Mouse (Mus musculus): ENCODE data around the gene Ctsd.
"Not testable (repeated sequence)": the region's sequence is repeated elsewhere in the genome, so short reads cannot be mapped to it uniquely, and the experiment has no call there.

The Ctsd gene

DNA sequence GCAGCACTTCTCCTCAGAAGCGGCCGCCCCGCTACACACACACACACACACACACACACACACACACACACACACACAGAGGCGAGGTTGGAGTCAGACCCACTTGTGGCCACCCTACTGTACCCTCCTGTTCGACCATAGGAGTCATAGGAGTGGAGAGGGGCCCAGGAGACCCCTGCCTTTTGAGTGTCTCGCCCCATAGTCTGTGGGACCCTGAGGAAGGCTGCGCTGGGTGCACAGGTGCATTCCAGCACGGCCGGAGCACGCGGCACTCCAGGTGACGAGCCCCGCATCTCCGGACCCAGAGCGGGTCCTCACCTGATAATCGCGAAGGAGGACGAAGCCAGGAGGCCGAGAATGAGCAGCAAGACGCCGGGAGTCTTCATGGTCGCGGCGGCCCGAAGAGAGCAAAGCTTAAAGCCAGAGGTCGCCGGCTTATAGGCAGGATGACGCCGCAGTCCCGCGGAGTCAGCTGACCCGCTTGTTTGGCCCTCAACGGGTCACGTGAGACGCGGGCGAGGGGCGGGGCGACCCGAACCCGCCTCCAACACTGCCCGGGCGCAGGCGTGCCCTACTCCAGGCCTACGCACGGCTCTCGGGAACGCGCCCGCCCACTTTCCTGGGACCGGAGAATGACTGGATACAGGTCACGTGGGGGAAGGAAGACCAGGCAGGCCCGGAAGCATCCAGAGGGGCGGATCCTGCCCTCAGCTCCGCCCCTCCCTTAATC lies at the start of gene Ctsd:
Gene Ctsd, minus strand, starts transcription at position 620 of the 730 bp plus-strand sequence.
- peak; percentile 78 for DNase-seq (ENCODE audit: extremely low spot score, low read depth, low spot score)

DNA sequence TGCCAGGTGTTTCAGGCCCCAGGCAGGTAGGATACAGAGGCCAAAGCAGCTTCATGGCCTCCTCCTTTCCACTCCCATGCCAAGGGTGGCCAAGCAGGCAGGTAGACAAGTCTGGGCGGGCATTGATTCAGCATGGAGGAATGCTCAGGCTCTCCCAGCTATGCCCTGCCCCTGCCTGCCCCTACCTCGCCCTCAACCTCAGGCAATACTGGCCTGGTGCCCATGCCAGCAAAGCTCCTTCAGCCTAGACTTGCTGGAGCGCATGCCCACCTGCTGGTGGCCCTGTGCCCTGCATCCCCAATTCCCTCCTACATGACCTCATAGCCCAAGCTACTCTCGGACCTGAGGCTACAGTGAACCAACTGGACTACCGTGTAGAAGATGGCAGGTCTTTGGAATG lies 49.5 kb upstream of the Ctsd start:
- no peak for DNase-seq (ENCODE audit: extremely low spot score, low read depth, low spot score)

DNA sequence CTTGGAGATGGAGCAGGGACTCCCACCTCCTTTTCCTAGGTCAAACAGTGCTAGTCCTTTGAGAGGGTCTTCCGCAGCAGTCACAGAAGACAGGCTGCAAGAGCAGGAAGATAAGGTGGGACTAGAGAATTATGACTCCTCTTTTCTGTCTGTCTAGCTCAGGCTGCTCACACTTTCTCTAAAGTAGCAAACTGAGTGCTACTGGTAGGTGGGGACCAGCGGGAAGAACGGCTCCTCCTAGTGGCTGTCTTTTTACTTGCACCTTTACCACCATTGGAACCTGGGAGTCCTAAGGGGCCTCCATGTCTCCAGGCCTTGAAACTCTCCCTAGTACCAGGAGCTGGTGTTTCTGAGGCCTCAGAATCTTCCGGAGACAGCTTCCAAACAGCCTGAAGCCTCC lies 47.7 kb upstream of the Ctsd start:
- DNase-seq (ENCODE audit: extremely low spot score, low read depth, low spot score): no peak

GRCm38 (mm10) chr7:142434137-142434865 lies 46.5 kb upstream of the Ctsd start, which contains the start of gene Syt8:
Syt8 (plus strand) TSS chr7:142434850.
- DNase-seq (ENCODE audit: extremely low spot score, low read depth, low spot score): no peak

DNA sequence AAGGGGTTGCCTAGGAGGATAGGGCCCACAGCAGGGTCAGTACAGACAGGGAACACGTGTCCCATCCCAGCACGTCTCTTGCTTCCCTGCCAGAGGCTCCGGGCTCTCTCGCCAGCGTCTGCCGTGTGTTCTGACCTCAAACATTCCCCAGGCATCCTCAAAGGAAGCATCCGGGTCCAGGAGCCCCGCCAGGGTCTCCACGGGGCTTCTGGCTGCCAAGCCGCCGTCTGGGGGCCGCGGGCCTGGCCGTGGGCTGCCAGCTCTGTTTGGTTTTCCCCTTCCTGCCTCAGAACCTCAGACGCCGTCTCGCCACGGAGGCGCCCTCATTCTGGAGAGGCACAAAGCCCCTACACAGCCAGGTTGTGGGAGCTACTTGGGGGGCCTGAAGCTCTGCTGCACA lies 45.8 kb upstream of the Ctsd start:
- DNase-seq (ENCODE audit: extremely low spot score, low read depth, low spot score): no peak

GRCm38 (mm10) chr7:142431106-142431505 lies 43.3 kb upstream of the Ctsd start:
- DNase-seq (ENCODE audit: extremely low spot score, low read depth, low spot score): no peak

DNA sequence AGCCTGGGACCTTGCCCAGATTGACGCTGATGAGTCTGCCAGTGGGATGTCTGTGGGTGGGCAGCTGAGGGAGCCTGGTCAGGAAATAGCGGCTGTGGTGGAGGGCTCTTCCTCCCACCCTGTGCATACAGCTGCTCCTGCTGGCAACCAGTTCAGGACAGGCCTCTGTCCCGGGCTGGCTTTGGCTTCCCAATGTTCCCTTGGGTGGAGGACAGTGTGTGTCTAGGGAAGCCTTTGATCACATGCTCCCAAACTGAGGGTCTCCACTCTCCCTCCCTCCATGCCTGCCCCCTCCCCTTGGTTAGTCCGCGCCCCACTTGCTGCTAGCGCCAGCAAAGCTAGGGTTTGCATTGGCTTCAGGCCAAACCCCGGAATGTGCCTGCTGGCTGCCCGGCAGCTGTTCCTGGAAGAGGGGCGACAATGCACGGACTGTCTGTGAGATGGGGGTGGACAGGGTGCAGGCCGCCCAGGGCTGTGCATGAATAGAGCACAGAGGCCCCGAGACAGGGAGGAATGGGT lies 42.4 kb upstream of the Ctsd start:
- no peak for DNase-seq (ENCODE audit: extremely low spot score, low read depth, low spot score)

DNA sequence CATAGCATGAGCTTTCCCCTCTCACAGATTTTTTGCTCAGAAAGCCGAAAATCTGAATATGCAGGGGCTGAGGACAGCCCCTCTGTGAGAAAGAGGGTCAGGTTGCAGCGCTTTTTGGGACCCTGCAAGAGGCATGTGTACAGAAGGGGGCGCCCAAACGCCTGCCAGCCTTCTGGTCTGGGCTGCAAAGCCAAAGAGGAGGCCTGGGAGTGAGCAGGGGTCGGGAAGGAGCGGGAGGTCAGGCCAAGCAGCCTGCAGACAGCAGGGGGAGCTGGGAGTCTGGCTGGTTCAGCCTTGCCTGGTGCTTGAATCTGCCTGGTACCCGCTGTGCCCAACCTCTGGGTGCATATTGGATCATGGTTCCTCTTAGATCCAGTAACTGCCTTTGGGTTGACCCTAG lies 40.4 kb upstream of the Ctsd start:
- DNase-seq (ENCODE audit: extremely low spot score, low read depth, low spot score): peak; percentile 54

DNA sequence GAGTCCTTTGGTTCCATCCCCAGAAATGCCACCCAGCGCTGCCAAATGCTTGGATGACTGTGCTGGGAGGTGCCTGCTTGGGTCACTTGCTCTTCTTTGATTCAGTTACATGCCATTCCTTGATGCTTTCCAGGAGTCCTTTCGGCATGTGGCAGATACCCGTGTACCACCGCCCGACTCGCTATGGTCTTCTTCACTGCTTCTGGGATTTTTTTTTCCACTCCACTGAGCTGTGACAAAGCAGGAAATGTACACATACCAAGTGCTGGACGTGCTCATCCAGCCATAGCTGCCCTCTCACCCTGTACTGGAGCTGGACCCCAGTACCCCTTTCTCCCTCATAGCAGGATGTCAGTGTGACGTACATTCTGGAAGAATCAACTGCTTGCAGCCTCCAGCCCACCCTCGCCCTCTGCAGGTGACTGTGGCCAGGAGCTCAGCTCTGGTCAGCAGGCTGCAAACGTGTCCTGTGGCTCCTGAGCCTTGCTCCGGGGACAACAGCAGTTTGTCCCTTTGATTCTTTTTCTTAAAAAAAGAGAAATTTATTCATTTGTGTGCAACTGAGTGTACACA lies 37.9 kb upstream of the Ctsd start:
- no peak for DNase-seq (ENCODE audit: extremely low spot score, low read depth, low spot score)

GRCm38 (mm10) chr7:142421826-142422225 lies 34.0 kb upstream of the Ctsd start:
- no peak for DNase-seq (ENCODE audit: extremely low spot score, low read depth, low spot score)

GRCm38 (mm10) chr7:142419887-142420286 lies 32.0 kb upstream of the Ctsd start:
- DNase-seq (ENCODE audit: extremely low spot score, low read depth, low spot score): no peak

DNA sequence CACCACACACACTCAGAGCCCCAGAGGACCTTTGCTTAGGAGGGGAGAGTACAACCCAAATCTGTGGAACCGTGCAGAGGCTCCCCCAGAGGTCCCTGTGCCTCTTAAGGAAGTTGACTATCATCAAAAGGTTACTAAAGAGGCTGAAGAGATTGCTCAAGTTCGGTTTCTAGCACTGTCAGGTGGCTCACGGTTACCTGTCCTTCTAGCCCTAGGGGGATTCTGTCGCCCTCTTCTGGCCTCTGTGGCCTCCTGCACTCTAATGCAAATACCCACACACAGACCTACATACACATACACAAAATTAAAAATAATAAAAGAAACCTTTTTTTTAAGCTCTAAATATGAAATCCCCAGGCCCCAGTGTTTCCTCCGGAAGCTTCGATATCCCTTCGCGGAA lies 30.8 kb upstream of the Ctsd start:
- DNase-seq (ENCODE audit: extremely low spot score, low read depth, low spot score): no peak

- DNase-seq (ENCODE audit: extremely low spot score, low read depth, low spot score): no peak
Measured at GRCm38 (mm10) chr7:142418027-142418426, 30.2 kb upstream of the Ctsd start.

DNA sequence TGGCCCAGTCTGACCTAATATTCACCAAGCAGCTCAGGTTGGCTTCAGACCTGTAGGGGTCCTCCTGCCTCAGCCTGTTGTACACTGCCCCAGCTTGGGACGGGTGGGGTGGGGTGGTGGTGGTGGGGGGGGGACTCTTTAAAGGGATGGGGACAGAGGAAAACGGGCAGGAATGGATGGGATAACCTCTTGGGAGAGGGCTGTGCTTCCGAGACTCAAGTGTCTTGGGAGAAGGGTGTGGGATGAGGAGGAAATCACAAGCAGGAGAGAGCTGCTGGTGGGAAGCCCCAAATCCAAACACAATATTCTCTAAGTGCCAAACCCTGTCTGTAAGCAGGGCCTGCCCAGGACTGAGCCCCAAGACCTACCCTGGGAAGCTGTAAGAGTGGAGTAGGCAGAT lies 28.4 kb upstream of the Ctsd start:
- no peak for DNase-seq (ENCODE audit: extremely low spot score, low read depth, low spot score)

GRCm38 (mm10) chr7:142415314-142415713 lies 27.5 kb upstream of the Ctsd start:
- no peak for DNase-seq (ENCODE audit: extremely low spot score, low read depth, low spot score)

GRCm38 (mm10) chr7:142413285-142413684 lies 25.4 kb upstream of the Ctsd start:
- no peak for DNase-seq (ENCODE audit: extremely low spot score, low read depth, low spot score)

DNA sequence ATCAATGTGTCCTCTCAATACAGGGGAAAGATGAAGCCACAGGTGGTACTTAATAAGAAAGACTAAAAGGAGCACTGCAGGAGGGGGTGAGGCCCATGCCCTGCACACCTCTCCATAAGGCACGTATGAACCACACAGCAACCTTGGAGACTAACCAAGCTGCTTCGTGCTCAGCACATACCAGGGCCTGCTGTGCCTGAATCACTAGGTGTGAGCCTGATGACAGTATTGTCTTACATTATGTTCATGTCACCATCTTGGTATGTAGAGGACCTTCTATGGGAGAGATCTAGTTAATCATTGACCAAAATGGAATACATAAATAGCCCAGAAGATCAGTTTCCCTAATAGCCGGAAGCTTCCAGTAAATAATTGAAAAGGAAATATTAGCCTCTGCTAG lies 21.8 kb upstream of the Ctsd start:
- DNase-seq (ENCODE audit: extremely low spot score, low read depth, low spot score): no peak

DNA sequence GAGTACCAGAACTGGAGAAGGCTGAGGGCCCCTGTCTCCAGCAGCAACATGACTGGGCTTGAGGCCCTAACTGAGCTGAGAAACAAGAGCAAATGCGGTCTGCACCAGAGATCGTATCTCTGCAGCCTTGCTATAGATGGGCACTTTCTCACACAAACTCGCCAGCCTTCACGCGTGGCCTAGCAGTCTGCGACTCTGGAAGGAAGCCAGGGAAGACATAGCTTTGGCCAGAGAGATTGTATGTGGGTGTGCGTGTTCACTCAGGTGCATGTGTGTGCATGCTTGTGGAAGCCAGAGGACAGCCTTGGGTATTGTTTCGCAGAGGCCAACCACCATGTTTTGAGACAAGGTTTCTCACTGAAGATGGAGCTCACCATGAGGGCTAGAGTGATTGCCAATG lies 20.8 kb upstream of the Ctsd start:
- DNase-seq (ENCODE audit: extremely low spot score, low read depth, low spot score): no peak

DNA sequence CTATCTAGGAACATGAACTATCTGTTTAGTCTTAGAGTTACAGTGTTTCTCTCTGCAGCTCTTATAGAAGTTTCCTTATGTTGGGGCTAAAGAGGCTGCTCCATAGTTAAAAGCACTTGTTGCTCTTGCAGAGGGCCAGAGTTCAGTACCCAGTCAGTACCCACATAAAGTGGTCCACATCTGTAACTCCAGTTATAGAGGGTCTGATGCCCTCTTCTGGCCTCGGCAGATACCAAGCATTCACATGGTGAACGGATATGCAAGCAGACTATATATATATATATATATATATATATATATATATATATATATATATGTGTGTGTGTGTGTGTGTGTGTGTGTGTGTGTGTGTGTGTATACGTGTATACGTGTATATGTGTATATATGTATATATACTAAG lies 20.1 kb upstream of the Ctsd start:
- no peak for DNase-seq (ENCODE audit: extremely low spot score, low read depth, low spot score)

DNA sequence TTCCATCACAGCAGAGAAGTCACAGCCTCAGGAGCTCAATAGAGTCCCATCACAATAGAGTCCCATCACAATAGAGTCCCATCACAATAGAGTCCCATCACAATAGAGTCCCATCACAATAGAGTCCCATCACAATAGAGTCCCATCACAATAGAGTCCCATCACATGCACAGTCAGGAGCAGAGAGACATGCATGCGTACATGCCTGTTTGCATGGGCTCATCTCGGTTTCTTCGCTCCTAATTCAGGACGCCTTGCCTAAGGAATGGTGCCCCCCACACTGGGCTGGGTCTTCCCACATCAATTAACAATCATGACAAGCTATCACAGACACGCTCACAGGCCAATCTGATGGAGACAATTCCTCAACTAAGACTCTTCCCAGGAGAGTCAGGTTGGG lies 17.3 kb upstream of the Ctsd start:
- DNase-seq (ENCODE audit: extremely low spot score, low read depth, low spot score): not testable (repeated sequence)

DNA sequence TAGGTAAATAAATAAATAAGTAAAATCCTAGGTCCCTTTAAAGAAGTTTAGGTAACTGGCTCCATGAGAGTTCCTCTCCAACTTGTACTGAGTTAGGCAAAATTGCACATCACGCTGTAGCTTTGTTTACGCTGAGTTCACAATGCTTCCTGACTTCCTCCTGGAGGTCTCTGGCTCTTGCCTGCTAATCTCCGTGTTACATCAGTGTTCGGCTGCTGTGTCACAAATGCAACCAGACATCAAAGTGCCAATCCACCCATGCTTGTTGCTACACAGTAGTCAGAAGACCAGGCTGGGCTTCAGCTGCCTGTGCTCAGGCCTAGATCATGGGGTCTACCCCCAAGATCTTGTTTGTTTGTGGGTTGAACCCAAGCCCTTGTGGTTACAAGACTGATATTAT lies 15.8 kb upstream of the Ctsd start:
- DNase-seq (ENCODE audit: extremely low spot score, low read depth, low spot score): no peak

DNA sequence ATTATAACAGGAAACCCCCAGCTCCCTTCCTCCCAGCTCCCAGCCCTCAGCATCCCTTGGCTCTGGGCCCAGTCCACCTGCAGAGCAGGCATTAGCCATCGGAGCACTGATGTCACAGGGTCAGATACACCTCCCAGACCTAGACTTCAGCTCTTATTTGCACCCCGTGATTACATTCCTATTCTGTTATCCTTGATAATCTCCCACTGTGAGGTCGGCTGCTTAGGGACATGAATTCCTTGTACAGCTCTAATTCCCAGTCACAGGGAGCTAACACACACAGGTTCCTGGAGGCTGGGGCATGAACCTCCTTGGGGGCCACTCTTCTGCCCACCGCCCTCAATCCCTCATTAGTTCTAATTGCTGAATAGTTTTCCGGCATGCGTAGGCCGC lies 12.9 kb upstream of the Ctsd start:
- no peak for DNase-seq (ENCODE audit: extremely low spot score, low read depth, low spot score)
